Mouse (Mus musculus): ENCODE results near the gene Casp3.

Casp3 gene

DNA sequence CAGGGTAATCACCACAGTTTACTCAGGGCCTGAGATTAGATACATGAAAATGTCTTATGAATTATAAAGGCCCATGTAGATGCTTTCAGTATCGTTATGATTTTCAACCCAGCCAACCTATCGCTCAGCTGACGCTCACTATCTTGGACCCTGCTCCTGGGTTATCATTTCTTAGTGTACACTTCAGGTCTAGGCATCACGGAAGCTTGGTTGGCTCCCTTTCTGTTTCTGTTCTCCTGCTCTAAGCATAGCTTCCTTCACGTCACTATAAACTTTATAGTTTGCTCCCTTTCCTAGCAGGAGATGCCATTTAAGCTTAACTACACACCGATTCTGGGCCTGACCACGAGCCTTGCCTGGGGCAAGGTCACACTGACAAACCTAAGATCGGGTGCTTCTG, 5.5 kb upstream of the Casp3 start:
- DNase-seq: no peak

DNA sequence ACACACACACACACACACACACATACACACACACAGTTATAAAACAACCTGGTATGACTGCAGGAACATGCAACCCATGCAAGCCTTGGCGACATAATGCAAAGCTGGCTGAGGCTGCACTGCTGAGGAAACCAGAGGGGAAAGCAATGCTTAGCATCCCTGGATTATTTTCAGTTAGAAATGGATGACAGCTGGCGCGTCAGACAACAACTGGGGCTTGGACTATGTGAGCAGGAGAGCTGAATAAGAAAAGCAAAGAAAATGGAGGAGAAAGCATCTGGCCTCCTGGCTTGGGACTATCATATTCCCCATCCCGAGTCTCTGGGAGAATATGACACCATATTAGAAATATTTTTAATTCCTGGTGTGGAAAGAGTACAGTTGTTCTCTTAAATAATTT, 4.2 kb upstream of the Casp3 start:
- no peak for DNase-seq

DNA sequence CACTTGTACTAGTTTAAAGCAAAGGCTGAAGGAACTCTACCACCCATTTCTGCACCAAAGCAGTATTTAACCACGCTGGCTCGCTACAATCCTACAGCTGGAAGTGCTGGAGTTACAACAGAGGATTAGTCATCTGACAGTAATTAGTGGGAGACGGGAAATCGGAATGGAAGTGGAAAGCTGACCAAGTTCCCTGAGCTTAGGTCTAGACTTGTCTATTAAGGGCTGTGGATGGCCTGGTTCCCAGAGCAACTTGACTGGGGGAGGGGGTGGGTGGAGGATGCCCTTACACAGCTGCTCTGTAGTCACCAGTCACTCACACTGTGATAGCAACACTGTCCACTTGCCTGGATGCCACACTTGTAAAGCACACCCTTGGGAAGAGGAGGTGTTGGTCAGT, 3.7 kb upstream of the Casp3 start:
- DNase-seq: peak; percentile 20

DNA sequence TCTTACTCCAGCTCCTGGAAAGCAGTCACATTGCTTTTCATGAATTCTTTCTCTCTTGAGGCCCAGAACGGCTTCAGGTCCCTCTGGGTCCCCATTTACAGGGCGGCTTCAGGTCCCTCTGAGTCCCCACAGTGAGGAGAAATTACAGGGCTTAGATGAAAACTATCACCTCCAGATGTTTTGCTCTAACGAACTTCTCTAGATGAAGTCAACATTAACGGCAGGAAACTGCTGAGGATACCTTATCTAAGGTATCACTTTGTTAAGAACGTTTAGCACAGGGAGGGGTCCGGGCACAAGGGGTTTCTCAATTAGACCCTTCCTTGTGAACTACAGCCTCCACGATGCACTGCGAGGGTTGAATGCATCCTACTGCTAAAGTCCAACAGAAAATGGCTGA, 1.2 kb upstream of the Casp3 start:
- no peak for DNase-seq

DNA sequence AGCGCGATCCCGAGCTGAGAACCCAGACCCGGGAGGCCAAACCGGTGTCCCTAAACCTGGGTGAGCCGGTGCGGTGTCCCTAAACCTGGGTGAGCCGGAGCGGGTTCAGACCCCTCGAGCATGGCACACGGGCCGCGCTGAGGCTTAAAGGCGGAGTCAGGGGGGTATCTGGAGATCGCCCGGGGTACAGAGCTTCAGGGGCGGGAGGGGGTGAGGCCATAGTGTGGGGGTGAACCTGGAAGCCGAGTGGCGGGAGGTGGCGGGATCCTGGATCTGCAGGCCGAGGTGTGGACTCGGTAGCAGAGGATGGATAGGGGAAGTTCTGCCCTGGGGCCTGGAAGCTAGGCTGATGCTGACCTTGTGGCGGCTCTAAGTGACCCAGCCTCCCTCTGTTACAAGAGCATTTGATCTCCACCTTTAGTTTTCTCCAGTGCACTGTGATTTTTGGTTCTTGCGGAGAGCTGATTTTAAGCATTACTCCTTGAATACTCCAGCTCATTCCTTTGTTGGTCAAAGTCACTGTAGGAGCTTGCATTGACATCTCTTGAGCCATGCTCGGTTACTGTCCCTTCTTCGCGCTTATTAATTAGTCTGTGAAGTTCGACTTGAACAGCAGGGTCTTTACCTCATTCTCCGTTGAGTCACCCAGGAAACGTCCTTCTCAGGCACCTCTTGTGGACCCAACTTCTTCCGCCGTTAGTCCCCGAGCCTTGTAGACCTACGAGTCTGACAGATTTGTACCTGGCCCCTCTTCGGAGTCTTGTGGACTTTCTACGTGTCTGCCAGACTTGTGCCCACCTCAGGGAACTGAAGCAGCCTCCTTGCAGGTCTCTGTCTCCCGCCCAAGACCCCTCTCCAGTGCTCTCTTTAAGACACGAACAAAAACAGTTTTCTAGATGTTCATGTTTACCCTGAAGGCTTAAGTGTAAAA, 864 bp downstream of the Casp3 start:
- peak; percentile 18 for DNase-seq

DNA sequence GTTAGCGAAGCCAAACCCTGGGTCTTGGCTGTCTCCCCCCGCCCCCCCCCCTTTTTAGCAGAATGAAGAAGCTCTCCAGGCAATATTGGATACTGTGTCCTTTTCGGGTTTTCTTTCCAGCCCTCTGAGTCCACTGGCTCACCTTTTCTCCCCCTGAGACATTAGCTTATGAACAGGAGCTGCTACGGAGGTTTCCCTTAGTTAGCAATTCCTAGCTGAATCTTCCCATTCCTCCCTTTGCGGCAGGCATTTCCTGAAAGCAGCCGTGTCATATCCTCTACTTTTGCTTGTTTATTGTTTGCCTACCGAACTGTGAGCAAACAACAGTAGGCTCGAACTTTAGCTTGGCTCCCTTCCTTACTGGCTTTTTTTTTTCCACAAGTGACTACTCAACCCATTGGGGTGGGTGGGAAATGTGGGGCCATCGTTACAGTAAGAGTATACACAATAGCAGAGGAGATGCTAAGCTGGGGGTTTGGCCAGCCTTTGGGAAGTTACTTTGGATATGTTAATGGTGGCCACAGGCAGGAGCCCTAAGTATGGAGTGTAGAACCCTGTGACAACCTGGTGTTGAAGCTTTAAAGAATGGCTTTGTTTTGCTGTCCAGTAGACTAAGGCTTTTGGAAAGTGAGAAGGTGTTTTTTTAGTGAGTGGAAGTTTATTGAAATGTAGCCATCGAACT, 1.7 kb downstream of the Casp3 start:
- peak; percentile 14 for DNase-seq

DNA sequence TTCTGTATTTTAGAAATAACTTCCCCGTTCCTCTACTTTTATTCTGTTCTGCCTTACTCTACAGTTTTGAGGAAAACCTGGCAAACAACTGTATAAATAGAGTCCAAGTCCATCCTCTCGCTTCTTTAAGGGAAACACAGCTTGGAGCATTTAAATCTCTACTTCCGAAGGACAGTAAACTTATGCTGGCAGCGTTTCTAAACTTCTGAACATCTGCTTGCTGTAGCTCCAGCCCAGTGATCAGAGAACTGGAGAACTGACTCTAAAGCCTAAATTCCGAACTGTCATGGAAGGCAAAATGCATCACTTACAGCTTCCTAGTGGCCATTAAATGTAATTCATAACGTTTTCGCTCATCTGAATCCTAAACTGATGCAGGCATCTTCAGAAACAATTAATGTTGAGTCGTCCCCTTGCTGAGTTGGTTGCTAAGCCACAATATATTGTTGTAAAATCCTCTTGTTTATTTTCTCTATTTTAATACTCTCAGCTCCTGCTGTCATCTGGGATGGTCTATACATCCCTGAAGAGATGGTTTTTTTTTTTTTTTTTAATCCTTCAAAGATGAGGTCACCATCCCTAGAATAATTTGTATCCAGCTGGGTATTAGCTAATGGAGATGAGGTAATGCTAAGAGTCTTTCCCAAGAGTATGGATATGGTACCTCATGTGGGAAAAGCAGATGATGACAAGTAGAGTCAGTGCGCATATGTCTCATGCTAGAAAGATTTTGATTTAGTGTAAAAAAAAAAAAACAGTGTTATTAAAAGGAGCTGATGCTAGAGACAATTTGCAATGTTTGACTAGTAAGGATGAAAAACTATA, 5.6 kb downstream of the Casp3 start:
- DNase-seq: no peak

DNA sequence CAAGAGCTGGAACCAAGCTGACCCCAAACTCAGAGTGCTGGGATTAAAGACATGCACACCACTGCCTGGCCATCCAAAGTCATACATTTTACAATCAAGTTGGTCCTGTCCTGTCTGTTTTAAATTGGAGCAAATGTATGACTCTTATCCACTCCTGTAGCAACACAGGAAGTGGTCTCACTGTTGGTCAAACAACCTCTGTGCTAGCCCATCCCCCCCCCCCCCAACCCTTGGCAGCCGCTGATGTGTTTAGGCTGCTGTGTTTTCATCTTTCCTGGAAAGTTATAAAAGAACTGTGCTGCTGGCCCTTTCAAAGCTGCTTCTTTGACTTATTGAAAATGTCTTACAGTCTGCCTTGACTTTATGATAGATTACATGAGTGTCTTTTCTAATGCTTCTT, 8.1 kb downstream of the Casp3 start:
- no peak for DNase-seq

DNA sequence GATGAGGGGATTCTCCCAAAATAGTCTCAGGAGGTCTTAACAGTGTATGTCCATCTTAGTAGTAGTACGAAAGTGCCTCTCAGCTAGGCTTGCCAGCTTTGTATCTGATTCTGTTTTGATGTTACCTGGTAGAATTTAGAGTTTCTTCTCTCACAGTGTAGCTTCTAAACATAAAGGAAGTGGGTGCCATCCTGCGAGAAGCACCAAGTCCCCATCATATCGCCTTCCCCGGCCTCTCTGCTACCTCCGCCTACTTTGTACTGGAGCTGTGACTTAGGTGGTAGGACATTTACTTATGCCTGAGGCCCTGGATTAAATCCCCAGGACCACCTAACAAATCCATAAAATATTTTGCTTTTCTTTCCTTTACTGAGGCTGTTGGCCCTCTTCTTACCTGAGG, 9.6 kb downstream of the Casp3 start:
- no peak for DNase-seq

DNA sequence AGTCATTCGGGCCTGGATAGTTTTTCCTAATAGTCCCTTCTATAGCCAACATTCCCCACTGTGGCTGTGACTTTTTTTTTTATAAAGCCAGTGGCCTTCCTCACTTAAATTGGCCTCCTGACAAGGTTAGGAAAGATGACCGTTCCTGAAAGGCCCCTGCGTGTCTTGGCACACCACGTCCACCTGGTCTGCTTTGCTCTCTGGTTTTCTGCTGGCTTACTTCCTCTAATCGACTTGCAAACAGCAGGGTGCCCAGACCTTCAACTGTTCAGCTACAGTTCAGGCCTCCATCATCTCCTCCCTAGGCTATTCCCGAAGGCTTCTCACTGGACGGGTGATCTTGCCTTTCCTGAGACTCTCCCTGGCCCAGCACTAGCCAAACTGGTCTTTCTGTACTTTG, 10.8 kb downstream of the Casp3 start:
- no peak for DNase-seq

DNA sequence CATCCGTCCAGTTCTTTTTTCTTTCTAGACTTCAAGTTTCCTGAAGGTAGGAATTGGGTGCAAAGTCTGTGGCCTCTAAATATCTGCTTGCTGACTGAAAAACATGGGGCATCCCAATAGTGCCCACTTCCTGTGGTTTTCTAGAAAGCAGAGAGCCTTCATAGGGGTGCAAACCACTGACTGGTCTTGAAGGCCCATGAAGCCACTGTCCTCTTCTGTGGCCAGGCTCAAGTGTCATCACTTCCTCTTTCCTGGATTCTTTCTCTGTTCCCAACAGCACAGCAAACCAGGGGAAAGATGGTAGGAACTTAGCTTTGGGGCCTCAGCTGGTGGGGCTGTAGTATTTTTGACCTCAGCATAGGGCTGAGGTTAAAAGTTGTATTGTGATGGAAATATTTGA, 11.6 kb downstream of the Casp3 start:
- no peak for DNase-seq

DNA sequence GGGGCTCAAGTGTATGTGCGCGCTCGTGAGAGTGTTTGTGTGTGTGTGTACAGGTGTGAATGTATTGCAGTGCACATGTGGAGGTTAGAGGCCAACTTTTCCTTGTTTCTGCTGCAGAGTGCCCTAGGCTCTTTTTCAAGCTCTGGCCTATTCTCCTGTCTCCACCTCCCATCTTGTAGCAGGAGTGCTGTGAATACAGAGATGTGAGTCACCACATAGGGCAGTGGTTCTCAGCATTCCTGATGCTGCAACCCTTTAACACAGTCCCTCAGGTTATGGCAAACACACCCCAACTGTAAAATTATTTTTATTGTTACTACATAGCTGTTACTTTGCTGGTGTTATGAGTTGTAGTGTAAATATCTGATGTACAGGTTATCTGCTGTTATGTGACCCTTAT, 13.3 kb downstream of the Casp3 start:
- DNase-seq: no peak

DNA sequence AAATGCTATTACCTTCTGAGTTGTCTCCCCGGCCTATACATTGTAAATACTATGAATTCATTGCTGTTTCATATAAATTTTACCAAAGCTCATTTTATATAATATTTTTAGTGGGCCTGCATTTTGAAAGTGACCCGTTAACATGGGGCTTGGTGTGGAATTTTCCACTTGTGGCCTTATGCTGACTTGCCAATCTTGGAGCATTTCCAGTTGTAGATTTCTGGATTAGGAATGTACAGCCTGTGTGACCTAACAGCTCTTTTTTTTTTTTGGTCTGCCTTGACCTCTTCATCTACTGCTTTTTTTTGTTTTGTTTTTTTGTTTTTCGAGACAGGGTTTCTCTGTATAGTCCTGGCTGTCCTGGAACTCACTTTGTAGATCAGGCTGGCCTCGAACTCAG, 13.8 kb downstream of the Casp3 start:
- DNase-seq: no peak

DNA sequence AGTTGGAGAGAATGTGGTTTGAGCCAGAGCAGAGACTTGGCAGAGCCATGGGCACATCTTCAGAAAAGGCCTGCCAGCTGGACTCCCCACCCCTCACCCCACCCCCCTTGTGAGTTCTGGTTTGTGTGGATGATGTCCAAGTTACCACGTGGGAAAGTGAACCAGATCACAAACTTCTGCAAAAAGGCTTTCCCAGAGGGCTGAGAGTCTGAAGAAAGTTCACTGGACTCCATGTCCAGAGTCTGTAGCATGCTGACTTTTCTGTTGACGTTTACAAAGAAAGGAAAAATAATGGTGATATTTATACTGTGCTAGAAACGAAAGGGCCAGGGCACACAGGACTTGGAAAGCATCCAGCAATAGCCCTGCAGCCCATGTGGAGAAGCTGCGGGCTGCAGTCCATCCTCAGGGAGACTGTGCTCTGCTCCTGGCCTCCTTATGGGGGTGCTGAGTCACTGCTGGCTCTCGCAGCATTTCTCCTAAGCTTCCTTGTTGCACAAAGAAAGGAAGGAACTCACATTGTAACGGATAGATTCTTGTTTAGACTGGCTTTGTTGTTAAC, 22.0 kb downstream of the Casp3 start:
- DNase-seq: peak; percentile 60

DNA sequence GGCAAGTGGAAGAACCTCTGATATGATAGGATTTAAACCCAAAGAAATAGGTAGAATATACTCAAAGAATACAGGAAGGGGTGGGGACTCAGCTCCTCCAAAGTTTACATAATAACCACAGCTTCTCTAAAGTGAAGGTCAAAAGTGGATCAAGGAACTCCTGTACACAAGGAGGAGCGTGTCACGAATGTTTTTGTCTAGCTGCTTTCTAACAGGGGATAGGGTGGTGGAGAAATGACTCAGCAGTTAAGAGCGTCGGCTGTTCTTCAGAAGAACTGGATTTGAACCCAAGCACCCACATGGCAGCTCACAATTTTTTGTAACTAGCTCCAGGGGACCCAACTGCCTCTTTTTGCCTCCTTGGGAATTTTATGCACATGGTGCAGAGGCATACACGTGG, 22.8 kb downstream of the Casp3 start:
- DNase-seq: no peak

DNA sequence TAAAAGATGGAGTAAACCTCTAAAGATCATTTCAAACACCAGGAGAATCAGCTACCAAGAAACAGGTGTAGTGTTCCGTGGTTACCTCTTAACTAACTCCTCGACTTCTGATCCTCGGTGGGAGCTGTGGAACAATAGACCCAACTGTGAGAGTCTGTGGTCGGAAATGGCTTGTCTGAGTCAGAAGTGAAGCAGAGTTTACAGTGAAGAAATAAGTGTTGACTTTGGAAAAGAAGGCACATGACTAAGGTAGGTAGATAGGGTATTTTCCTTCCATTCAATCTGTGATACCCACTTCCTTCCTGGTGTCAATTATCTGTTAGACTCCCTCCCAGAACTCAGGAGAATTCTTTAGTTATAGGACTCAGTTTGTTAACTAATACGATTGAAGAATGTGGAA, 24.2 kb downstream of the Casp3 start:
- no peak for DNase-seq

DNA sequence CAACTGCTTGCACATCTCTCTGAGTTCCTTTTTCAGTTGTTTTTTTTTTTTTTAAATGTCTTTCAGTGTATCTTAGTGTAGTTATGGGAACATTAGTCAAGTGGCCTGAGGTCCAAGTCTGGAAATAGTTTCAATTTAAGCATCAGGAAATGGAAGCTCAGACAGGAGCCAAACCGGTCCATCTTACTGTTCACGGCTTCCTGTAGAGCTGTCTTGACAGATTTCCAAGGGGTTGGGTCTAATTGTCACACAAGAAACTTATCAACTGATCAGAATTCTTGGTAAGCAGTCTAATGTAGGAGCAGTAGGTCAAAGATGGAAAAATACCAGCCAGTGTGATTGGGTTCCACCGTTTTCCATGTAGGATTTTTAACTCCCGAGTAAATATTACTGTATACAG, 31.3 kb downstream of the Casp3 start:
- no peak for DNase-seq

DNA sequence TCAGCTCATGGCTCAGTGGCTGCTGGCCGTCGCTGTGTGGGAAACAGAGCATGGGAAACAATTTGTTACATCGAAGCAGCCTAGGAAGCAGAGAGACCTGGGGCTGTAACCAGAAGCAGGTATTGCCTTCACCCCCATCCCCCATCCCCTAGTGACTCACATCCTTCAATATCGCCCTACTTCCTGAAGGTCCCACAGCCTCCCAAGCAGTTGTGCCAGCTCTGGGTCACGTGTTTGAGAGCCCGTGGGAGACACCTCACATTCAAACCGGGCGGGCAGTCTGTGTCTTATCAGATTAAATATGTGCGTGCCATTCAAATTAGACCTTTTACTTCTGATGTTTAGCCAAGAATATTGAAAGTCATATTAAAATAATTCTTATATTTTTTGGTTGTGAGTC, 34.8 kb downstream of the Casp3 start:
- peak; percentile 50 for DNase-seq

DNA sequence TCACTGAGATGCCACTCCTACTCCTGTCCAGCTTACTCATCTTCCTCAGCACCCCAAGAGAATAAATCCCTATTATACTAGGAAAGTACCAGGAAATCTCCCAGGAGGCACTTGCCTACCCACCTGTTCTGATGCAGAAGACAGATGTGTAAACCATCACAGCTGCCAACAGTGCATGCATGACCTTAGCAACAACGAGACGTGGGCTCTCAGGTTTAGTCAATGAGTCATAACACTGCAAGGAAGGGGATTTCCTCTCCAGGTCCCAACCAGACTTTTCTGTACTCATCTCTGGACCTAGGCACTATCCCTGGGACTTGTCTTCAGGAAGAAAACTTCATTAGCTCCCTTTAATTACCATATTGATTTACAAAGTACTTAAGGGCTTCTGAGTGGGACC, 38.8 kb downstream of the Casp3 start:
- DNase-seq: no peak

DNA sequence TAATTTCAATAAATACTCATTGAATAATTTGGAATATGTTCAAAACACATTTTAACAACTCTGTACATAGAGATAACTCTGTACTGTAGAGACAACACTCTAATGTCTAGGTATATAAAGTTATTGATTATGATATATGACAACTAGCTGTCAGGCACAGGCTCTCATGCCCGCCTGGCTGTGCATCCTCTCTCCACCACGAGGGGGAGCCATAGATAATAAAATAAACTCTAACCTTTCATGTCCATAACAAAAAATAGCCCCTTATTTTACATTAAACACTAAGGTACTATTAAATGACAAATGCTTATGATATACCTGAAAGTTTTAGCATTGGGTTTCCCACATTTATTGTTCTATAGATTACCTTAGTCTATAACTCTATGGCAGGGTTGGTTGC, 54.4 kb downstream of the Casp3 start:
- peak; percentile 77 for DNase-seq

DNA sequence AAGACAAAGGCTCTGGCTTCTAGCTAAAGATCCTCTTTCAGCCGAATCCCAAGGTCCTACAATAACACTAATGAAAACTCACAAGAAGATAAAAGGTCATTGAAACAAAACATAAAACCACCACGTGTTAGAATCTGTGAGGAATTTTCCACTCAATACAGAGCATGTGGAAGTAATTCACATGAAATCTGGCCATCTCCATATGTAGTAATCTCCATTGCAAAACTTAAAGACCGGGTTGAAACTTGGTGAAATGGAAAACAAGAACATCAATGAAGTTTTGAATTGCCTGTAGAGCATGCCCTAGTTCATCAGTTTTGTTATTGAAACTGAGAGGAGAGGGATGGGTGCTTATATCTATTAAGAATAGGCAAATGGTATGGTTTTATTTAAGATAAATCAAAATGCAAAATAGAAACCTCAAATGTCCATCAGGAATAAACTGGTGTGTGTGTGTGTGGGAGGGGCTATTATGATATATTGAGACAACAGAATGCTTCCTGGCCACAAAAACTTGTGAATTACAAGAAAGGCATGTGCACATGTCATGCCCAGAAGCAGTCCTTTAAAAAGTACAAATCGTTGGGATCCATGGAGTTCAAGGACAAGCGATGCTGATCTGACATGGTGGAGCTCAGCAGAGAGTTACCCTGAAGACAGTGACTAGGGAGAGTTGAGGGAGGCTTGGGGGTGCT, 63.7 kb downstream of the Casp3 start:
- DNase-seq: no peak

DNA sequence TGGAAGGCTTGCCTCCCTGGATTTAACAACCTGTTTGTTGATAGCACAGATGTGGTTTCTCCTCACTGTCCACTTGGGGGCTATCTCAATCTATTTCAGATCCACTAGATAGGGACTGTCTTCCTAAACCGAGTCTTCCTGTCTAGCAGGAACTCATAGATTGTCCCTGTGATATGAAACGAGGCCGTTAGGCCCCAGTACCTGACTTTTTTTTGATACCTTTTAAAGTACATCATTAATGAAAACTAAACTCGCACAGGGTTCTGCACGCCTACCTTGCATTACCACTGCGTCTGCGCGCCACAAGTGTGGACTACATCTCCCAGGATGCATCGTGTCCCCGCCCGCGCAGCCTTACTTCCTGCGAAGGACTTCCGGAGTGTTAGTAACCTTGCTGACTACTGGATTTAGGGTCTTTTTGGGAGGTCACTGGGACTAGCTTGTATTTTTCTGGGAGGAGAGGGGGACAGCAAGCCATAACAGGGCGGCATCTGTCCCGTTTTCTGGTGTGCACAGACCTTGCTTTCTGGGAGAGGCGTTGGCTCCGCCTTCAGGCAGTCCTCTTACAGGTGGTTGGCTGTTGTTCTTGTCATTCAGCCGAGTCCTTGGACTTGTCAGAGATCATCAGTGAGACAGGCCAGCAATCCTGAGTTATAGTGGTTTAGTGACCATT, 69.7 kb downstream of the Casp3 start:
- DNase-seq: peak; percentile 95
